Mouse (Mus musculus) brain, embryonic 14.5 days (tissue): ENCODE results near the gene Usp46.

Experiments used
- CTCF ChIP-seq: fragments of 200-500 bp; IDR thresholded peaks from 2 replicates; pipeline ENCODE4 v1.5.1; 2012; ENCODE audit warnings: inconsistent platforms, mild to moderate bottlenecking, moderate library complexity, borderline replicate concordance; ENCODE audit not compliant: insufficient read depth, insufficient read length; ENCODE audit errors: extremely low read depth
- POLR2A ChIP-seq: fragments of 200-500 bp; IDR thresholded peaks from 2 replicates; pipeline ENCODE4 v1.6.1; 2012; ENCODE audit warnings: mild to moderate bottlenecking, inconsistent platforms, borderline replicate concordance; ENCODE audit not compliant: poor library complexity, insufficient read depth, insufficient read length, severe bottlenecking; ENCODE audit errors: extremely low read depth

DNA sequence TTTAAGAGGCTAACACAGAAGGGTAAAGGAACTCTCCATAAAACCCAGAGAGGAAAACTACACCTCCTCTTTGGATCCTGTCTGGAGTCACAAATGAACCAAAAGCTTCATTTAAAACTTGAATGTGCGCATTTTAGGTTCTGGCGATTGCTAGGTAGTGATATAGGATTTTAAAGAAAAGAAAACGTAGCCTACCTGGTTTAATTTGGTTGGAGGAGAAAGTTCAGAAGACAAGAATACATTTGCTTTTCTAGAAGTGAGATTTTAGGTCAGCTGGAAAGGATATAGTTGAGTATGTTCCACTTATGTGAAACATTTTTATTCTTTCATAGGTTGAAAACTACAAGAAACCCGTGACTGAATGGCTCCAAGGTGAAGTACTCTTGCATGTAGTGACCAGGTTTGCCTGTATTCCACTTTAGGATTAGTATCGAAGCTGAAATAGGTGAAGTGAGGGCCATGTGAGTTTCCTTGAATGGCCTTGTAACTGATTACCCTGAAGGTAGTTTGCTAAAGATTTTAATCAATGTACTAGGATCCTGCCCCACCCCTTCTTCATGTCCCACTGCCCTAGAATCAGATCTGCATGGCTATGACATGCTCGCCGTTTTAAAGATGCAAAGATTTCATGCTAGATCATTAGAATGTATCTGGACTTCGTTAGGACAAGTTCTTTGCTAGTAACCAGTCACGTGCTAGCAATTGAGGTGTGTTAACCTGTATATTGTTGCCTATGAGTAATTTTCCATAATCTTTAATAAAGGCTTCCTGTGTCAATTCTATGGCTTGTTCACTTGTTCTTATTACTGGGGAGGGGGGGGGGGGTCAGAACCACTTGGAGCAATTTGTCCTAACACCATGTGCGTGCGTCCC lies 25.6 kb upstream of the Usp46 start:
- TF ChIP-seq CTCF (no peak), POLR2A (no peak)
